Mouse (Mus musculus): ENCODE data around the gene Stat3.
A peak's percentile ranks its signal among the peaks of the same experiment; 100 is the strongest.

Gene Stat3

DNA sequence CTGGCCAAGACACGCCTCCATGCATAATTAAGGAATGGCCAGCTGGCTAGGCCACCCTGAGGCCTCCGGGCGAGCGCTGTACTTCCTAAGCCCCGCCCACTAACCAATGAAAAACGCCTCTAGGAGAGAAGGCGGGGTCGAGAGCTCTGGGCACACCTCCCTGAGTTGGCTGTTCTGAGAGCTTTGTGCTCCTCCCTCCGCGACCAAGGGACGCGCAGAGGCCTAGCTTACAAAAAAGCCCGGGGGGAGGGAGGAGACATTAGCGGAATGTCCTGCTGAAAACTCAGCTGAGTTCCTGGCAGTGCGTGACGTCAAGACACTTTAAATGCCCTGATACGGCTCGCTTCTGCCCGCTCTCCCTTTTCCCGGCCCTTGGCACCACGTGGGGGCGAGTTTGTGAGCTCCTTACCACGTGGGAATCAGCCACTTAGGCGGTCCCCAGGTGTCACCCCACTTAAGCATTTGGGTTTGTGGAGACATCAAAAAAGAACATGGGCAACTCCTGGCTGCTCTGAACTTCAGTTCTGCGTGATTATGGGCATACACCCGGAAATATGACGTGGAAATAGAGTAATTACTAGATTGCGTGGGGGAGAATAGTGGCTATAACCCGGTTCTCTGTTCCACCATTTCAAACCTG is at the start of gene Stat3:
Stat3 (minus strand) TSS at position 29 of the 640 bp plus-strand sequence.
- DNase-seq (ENCODE audit: low read depth, low spot score): peak; percentile 100

DNA sequence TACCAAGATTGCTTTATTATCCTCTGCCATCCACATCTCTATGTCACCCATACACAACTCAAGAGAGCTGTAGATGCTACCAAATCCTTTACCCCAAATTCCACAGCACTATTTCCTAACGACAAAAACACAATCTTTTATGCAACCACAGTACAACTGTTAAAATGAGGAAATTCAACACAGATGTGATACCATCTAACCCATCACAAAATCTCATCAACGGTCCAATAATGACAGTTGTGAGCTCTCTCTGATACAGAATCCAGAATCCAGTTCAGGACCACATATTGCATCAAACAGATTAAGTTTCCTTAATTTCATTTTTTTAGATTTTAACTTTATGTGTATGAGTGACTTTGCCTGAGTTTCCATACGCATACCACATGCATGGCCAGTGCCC is 49.3 kb upstream of the Stat3 start:
- DNase-seq (ENCODE audit: low read depth, low spot score): no peak

DNA sequence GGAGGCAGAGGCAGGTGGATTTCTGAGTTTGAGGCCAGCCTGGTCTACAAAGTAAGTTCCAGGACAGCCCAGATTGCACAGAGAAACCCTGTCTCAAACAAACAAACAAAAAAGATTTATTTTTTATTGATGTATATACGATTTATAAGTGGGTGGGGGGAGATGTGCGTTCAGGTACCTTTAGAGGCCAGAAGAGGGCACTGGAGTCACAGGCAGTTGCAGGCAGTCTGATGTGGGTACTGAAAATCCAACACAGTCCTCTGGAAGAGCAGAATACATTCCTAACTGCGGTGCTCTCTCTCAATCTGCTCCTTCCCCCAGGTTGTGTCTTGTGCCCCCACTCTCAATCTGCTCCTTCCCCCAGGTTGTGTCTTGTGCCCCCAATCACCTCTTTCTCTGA is 46.3 kb upstream of the Stat3 start:
- no peak for DNase-seq (ENCODE audit: low read depth, low spot score)

DNA sequence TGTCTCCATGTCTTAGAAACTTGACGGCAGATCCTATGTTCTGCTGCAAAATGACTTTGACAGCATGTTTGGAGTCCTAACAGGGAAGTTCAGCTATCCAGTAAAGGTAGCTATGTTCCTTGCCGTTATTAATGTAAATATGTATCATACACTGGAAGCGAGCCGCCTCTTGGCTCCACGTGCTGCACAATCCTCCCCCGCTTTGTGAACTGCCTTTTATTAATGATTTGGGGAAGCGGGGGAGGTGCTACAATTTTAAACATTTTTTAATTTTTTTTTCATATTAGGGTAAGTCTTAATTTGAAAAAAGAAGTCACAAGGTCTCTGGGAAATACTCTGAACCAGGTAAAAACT is 44.4 kb upstream of the Stat3 start:
- no peak for DNase-seq (ENCODE audit: low read depth, low spot score)

DNA sequence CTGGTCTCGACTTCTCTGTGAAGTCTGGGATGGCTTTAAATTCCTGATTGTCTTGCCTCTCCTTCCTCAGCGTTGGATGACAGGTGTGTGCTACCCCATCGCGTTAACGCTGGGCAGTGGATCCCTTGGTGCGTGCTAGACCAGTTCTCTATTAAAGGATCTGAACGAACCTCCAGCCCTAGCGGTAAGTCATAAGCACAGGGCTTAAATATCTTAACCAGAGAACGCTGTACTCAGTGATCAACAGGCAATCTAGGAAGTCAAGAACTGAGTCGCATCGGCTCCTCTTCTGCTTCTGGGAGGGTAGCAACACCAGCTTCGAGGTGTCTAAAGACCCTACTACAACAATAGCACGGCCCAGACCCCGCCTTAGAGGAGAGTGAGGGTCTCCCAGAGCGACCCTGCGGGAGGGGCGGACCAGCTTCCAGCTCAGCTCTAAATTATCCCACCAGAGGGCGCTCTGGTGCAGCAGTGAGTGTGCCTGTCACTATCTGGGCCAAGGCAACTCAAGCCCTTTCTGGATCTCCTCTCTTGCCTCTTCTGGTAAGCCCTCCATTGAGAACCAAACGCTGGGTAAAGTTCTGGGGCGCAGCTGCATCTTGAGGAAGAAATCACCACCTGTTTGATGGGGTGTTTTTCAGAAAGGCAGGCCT is 43.9 kb upstream of the Stat3 start:
- DNase-seq (ENCODE audit: low read depth, low spot score): peak; percentile 59

DNA sequence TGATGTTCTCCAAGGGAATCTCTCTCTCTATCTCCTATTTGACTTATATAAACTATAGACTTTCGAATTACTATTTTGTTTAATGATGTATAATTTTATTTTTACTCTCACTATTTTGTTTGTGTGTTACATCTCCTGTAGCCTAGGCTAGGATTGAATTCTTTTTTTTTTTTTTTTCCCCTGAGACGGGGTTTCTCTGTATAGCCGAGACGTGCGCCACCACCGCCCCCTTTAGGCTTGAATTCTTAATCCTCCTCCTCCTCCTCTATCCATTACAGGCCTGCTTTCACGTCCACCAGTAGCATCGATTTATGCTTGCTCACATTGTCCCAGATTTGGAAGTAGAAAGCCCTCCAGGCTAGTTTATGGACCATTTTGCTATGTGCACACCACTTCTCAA is 42.7 kb upstream of the Stat3 start:
- no peak for DNase-seq (ENCODE audit: low read depth, low spot score)

DNA sequence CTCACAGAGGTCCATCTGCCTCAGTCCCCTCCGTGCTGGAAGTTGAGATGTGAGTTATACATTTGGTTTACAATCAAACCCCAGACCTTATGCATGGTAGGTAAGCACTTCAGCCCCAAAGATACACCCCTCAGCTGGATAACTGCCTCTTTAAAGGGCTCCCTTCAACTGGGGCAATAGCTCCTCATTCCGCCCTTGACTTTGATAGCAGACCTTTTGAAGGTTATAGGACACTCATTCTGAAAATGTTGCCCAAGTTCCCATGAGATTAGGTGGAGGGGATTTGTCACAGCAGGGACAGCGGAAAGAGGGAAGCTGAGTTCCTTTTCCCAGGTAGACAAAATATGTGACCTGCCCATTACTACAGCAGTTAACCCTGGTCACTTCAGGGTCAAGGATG is 41.9 kb upstream of the Stat3 start:
- no peak for DNase-seq (ENCODE audit: low read depth, low spot score)

DNA sequence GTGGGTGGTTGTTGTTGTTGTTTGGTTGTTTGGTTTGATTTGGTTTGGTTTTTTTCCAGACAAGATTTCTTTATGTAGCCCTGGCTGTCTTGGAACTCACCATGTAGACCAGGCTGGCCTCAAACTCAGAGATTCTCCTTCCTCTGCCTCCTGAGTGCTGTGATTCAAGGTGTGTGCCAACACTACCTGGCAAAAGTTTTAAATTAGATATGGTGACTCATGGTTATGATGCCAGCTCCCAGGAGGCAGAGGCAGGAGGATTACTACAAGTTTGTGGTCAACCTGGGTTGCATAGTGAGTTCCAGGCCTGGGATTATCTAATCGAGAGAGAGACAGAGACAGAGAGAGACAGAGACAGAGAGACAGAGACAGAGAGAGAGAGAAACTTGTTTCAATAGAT is 41.1 kb upstream of the Stat3 start:
- no peak for DNase-seq (ENCODE audit: low read depth, low spot score)

DNA sequence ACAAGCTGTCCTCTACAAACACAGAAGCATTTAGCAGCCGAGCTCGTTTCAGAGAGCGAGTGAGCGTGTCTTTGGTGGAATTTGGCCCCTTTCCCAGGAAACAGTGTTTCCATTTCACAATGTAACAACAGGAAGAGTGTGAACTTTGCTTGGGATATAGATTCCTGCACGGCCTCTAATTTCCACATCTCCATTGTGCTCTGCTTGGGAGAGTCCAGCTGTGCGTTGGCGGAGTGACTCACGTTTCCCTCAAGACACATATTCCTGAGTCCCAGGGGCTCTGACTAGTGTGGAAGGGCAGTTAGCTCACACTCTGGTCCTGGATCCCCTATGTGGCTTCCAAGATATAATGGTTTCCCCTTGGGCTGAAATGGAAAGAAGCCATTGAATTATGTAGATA is 40.5 kb upstream of the Stat3 start:
- DNase-seq (ENCODE audit: low read depth, low spot score): no peak

DNA sequence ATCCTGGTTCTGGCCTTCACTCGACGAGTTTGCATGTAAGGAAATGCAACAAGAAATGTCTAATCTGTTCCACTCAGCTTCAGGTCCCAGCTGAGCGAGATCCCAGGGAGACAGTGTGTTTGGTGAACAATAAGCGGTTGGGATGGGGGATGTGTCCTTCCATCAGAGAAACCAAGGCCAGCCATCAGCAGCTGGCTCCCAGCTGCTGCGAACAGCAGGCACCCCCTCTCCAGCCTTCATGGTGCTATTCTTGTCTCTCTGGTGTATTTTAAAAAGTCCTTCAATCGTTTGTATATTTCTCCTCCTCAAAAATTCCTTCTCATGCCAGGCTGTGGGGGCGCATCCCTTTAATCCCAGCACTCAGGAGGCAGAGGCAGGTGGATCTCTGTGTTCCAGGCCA is 35.9 kb upstream of the Stat3 start:
- no peak for DNase-seq (ENCODE audit: low read depth, low spot score)

DNA sequence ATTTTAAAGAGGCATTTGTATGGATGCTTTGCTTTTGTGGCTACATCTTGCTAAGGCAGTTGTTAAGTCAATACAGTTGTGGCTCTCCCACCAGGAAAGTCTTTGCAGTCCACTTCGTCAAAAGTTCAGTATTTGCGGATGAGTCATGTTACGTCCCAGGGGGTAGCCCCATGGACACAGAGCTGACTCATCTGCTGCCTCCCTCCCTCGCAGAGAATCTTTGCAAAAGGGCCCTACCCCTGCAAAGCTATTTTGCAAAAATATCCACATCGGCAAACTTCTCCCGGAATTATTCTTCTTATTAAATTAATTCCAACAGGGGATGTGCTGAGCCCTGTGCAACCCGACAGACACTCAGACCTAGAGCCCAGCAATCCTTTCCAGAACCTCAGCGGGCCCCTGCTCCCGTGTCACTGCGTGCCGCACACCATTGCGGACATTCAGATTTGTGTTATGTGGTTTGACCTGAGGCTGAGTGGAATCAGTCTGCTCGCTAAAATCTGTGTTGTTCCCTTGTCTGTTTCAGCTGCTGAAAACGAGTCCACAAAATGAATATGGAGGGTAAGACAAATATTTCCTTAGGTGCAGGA is 35.1 kb upstream of the Stat3 start:
- no peak for DNase-seq (ENCODE audit: low read depth, low spot score)

DNA sequence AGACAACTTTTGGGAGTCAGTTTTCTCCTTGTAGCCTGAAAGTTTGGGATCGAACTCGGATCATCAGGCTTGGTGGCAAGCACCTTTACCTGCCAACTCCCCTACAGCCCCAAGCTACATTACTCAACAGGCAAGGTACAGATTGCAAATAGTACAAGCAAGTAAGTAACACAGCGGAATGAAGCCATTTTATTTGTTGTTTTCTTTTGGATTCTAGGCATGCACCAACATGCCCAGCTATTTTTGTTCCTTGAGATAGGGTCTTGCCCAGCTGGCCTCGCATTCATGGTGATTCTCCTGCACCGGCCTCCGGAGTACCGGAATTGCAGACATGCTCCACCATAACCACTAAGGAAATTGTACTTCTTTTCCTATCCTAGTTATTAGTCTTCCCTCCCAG is 33.9 kb upstream of the Stat3 start:
- no peak for DNase-seq (ENCODE audit: low read depth, low spot score)

DNA sequence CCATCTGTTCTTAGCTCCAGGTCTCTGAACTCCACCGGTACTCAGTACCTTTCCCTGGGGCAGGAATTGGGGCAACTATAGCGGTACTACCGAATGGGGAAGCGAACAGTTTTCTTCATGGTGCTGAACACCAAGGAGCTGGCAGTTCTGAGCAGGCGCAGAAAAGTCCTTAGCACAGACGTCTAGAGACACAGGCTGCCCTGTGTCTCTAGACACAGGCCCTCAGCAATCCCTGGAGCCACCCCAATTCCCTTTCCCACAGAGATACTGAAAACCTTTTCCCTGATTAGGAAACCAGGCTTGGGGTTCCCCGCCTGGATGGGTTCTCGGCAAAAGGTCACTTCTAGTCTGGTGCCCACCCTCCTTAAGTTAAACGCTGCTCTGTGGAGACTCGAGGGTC is 32.1 kb upstream of the Stat3 start:
- no peak for DNase-seq (ENCODE audit: low read depth, low spot score)

DNA sequence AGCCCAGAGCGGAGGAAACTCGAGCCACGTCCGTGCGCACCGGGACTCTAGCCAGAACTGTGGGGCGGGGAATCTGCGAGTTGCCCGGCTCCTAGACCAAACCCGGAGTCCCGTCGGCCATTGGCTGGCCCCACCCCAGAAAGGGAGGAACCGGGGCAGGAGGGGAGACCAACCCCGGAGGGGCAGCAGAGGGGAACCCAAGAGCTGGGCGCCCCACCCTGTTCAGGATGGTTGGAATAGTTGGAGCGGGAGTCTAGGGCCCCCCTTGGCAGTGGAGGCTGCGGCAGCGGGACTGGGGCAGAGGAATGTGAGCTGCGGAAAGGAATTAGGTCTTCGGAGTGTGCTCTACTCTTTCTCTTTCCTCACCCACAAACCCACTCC is 31.2 kb upstream of the Stat3 start, which contains the start of gene Cavin1:
Cavin1 (minus strand) TSS at position 331 of the 381 bp plus-strand sequence.
- DNase-seq (ENCODE audit: low read depth, low spot score): no peak

DNA sequence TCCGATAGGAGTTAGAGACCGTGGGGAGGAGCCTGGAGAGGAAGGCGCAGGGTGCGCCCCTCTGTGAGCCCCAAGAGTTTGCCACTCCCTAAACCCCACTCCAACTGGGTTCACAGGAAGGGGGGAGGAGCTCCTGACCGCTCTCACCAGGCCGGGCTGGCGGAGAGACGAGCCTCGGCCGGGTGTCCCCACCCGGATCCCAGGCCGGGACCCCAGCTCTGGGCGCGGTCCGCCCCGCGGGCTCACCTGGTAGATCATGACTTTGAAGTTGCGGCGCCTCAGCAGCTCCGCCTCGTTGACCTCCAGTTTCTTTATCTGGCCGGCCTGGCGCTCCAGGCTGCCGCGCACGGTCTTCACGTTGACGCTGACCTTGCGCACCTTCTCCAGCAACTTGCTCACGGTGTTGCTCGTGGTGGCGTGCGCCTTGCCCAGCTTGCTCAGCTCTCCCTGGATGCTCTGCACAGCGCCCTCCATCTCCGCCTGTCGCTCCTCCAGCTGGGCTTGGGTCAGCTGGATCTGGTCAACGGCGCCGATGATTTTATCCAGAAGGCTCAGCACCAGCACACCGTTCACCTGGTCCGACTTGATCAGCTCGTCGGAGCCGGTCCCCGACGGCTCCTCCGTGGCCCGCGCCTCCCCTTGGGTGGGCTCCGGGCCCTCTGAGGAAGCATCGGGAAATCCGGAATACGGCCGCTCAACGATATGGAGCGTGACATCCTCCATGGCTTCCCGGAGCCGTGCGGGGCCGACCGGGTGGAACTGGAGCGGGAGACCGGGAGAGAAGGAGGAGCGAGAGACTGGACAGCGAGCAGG is 30.6 kb upstream of the Stat3 start:
- no peak for DNase-seq (ENCODE audit: low read depth, low spot score)

DNA sequence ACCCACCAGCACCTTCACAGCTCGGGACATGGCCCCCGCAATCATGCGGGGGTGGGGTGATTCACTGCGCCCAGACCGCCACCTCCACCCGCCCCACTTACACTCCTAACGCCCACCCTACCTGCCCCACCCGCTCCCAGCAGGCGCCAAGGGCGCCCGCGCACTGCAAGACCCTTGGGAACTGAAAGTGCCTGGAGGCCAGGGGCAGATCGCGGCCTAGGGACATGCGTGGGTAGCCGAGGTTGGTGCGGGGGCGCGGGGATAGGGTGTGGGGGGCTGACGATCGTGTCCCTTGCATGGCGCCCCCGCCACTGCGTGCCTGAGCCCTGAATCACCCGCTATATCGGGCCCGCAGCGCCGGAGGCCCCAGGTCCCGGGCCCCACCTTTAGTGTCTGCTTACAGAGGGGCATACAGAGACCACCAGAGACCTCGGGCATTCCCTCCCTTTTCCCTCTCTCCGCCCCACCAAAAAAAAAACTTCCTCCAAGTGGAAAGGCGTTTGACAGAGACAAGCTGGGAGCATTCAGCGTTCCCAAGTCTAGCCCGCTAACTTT is 29.9 kb upstream of the Stat3 start:
- no peak for DNase-seq (ENCODE audit: low read depth, low spot score)

DNA sequence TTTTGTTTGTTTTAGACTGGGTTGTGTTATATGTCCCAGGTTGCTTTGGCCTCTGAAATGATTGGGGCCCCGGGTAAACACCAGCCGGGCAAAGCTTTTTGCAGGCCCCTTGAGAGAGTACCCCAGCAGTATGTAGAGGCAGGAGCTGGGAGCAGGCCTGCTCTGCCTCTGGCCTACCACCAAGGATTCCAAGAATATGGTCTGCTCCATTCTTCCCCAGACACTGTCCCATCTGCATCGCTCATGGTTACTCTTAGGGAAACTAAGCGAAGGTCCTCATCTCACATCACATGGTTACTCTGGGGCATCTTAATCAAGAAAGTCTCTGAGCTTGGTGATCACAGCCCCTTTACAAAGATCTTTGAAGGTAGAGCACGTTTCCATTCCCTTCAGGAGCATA is 29.2 kb upstream of the Stat3 start:
- DNase-seq (ENCODE audit: low read depth, low spot score): no peak

DNA sequence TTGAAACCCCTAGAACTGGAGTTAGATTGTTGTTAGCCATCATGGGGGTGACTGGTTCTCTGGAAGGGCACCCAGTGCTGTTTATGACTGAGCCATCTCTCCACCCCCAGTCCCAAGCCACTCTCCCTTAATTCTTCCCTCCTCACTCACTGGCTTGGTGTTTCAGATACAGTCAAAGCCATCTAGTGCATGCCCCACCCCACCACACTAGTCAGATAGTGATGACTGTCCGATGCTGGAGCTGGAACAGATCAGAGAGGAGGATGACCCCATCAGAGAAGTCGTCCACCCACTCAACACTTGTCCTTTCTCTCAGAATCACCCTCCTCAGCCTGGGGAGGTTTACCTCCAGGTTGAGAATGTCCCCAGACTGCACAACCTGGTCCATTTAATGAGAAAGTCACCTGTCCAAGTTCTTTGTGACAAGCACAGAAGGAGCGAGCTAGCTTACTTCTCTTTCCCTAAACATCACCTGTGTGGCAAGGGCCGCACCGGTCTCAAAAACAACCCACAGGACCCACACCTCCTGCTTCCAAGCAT is 28.6 kb upstream of the Stat3 start:
- no peak for DNase-seq (ENCODE audit: low read depth, low spot score)

DNA sequence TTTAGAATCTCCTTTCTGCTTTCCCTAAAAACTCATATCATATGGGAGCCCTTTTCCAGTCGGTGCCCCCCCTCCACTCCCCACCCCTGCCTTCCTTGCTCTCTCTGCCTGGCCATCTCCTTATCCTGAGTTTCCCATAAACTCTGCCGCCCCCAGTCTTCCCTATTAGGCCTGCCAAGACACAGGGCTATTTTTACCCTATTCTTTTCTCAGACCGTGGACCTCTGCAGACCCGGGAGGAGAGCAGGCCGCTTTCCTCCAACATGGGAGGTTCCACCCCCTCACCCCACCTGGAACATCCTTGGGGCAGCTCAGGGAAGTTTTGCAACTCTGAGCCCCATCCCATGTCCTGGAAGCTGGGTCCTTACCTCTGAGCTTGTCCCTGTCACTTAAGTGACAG is 28.0 kb upstream of the Stat3 start:
- DNase-seq (ENCODE audit: low read depth, low spot score): no peak

DNA sequence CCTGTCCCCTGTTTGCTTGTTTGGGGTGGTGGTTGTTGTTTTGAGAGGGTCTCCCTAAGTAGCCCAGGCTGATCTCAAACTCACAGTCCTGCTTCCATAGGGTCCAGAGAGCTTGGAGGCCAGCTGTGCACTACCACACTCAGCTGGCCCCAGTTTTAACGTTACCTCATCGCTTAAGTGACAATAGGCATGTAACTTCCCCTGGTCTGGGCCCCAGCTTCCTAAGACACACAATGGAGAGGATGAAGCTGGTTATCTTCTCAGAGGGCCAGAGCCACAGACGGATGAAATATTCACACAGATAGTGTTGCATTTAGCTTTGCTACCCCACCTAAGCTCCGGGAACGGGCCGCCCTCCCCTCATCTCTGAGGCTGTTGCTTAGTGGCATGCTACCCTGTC is 26.4 kb upstream of the Stat3 start:
- no peak for DNase-seq (ENCODE audit: low read depth, low spot score)

DNA sequence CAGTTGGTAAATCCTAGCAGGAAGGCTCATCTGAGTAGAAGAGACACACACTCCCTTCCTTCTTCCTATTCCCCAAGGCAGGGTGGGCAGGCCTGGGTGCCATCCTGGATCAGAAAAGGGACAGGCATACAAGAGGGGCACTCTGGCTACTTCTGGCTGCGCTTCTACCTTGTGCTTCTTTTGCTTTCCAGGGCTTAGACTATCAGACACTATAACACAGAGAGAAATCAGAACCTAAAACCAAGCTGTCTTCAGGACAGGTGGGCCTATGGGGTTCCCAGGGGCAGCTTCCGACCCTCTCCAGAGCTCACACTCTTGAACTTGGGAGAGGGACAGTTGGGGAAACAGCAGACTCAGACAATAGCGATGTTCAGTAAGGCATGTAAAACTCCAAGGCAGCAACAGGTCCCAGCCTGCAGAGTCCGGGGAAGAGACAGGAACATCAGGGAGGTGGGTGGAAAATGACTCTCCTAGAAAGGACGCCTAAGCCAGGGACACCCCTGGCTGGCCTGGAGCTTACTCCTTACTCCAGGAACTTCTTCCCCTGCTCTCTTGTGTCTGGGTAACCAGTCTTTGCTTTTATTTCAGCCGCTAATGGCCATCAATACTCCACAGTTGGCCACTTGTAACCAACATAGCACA is 25.7 kb upstream of the Stat3 start:
- DNase-seq (ENCODE audit: low read depth, low spot score): no peak

DNA sequence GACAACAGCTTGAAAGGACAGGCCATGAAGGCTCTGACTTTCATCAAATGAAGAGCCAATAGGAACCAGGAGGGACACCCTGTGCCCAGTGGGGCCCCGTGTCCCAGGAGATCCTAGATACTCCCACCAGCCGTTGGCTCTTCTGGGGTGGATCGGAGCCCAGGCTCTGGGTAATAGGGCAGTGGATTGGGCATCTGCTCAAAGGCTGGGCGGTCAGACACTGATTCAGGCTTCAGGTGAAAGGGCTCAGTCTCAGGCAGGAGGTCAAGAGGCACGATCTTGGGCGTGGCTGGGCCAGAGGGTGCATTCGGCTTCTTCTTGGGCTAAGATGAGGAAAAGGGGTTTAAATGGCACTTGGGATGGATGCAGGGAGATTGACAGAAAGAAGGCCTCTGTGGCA is 24.8 kb upstream of the Stat3 start:
- no peak for DNase-seq (ENCODE audit: low read depth, low spot score)
